14 mouse cellular contexts compared by ENCODE assay signal in genomic region chr2:132272694-132273389, GRCm38 (mm10).
"Had no signal": no experiment of that assay in that cellular context is flagged by ENCODE, and none has a peak within 500 bp of the region (broad histone marks: within the 10 kb centered on the region; RNA-seq: fewer than 3 reads in every experiment).

No protein-coding gene starts in this region.

- H3K27me3 ChIP-seq: limb, embryonic 12.5 days; liver, embryonic 13.5 days; midbrain, embryonic 13.5 days had no signal

- ATAC-seq: midbrain, embryonic 13.5 days had no signal

- H3K9me3 ChIP-seq: limb, embryonic 12.5 days; liver, embryonic 13.5 days; midbrain, embryonic 13.5 days had no signal

- H3K36me3 ChIP-seq: limb, embryonic 12.5 days; liver, embryonic 13.5 days; midbrain, embryonic 13.5 days had no signal

- H3K4me3 ChIP-seq: limb, embryonic 12.5 days; liver, embryonic 13.5 days; midbrain, embryonic 13.5 days had no signal

- H3K27ac ChIP-seq: limb, embryonic 12.5 days; liver, embryonic 13.5 days; midbrain, embryonic 13.5 days had no signal

- H3K4me1 ChIP-seq: limb, embryonic 12.5 days; midbrain, embryonic 13.5 days had no signal

- DNase-seq: kidney, adult 11 months; kidney, postnatal 14 days; layer of hippocampus, postnatal 36 days; liver; liver, embryonic 13.5 days; lung, embryonic 14.5 days; lung, postnatal 36 days; retina, postnatal 1 day; right cerebral cortex, postnatal 4 days; spleen, adult 18-20 months; thymus, adult 18-20 months; thymus, postnatal 14 days had no signal
